Mouse (Mus musculus) limb, embryonic 14.5 days (tissue): Measurements from ENCODE around the gene Rorc. TPM values are rescaled to one million over a fixed set of nuclear protein-coding genes. Genes with fewer than 3 reads are reported as not detected.

Experiments used
- ATAC-seq: fragments of 200-750 bp; cut with Nextera tagmentation; 2 replicates; pipeline ENCODE4 v1.8.0; 2017; ENCODE audit warnings: low read depth, moderate number of reproducible peaks, moderate TSS enrichment; ENCODE audit not compliant: low FRiP score
- DNase-seq: peaks from one replicate; pipeline ENCODE4 v3.0.0-alpha.2; 2015; ENCODE audit warnings: low spot score
- H3K27ac ChIP-seq: fragments of 300-500 bp; sonication (generic); replicated peaks from 2 replicates; pipeline ENCODE4 v1.5.1; 2014; ENCODE audit warnings: low read depth, mild to moderate bottlenecking, low read length, moderate library complexity, mixed read lengths
- H3K27me3 ChIP-seq: fragments of 300-500 bp; sonication (generic); 2 replicates; pipeline ENCODE4 v1.6.1; 2014; ENCODE audit warnings: low read length, mixed read lengths; ENCODE audit not compliant: control insufficient read depth, insufficient read depth
- H3K36me3 ChIP-seq: fragments of 300-500 bp; sonication (generic); 2 replicates; pipeline ENCODE4 v1.6.1; 2014; ENCODE audit warnings: mild to moderate bottlenecking, low read length, moderate library complexity, mixed read lengths; ENCODE audit not compliant: control insufficient read depth, insufficient read depth
- H3K4me1 ChIP-seq: fragments of 300-500 bp; sonication (generic); 2 replicates; pipeline ENCODE4 v1.6.1; 2014; ENCODE audit warnings: antibody characterized with exemption, low read length, mixed read lengths; ENCODE audit not compliant: control insufficient read depth, insufficient read depth
- H3K4me2 ChIP-seq: fragments of 300-500 bp; sonication (generic); replicated peaks from 2 replicates; pipeline ENCODE4 v1.6.1; 2014; ENCODE audit warnings: low read depth, mild to moderate bottlenecking, low read length, moderate library complexity; ENCODE audit not compliant: severe bottlenecking
- H3K4me3 ChIP-seq: fragments of 300-500 bp; sonication (generic); replicated peaks from 2 replicates; pipeline ENCODE4 v1.5.1; 2014; ENCODE audit warnings: low read length
- H3K9ac ChIP-seq: fragments of 300-500 bp; sonication (generic); 2 replicates; pipeline ENCODE4 v1.6.1; 2014; ENCODE audit warnings: mild to moderate bottlenecking, low read depth, low read length, moderate library complexity; ENCODE audit not compliant: severe bottlenecking
- H3K9me3 ChIP-seq: fragments of 300-500 bp; sonication (generic); 2 replicates; pipeline ENCODE4 v1.6.1; 2016; ENCODE audit warnings: low read length; ENCODE audit not compliant: control insufficient read depth
- POLR2A ChIP-seq: fragments of 200-500 bp; IDR thresholded peaks from 2 replicates; pipeline ENCODE4 v1.8.0; 2012; ENCODE audit warnings: inconsistent platforms, mild to moderate bottlenecking, moderate library complexity, borderline replicate concordance; ENCODE audit not compliant: insufficient read depth, insufficient read length; ENCODE audit errors: extremely low read depth
- WGBS: fragments of 180-500 bp; shearing (Covaris S2); extraction: QIAGEN DNeasy Blood & Tissue Kit; methylation state at CpG from one replicate; pipeline ENCODE4 v1.1.7; 2014; 5-methylcytosine and 5-hydroxymethylcytosine counted together
- polyA plus RNA-seq, 2 experiments: library from polyadenylated mRNA; depleted of rRNA in 1 of 2; stranded (reverse) in 1 of 2; unstranded in 1 of 2; fragments of >200 nt; fragmentation: Nextera tagmentation in 1 of 2; extraction: Ambion mirVana in 1 of 2; gene quantifications; 2 replicates each; pipeline versions ENCODE4 v1.2.1 to v1.2.3; 2012 to 2014

The Rorc gene
- polyA plus RNA-seq, 2 experiments, result 2.3 TPM

DNA sequence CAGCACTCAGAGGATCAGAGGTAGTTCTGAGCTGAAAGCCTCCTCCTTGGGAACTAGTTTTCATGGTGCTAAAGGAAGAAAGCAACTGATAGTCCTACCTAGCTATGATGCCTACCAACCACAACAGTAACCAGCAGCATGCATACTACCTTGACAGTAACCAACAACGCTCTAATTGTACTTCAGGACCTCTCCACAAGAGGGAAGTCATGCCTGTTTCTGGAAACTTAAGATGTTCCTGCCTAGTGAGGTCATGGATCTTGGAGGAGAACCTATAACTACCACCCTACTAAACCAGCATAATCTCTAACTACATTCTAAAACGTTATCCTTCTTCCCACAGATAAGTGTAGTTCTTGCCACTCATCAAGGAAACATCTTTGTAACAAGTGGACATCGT, 68.6 kb downstream of the Rorc start:
- WGBS, result 37% methylated on average over 3 of the region's 3 CpGs
- H3K27me3 ChIP-seq, result no peaks in the 10 kb centered on the region
- peaks cover 6% of the 10 kb centered on the region; the same call in 1 of the 2 replicates for H3K4me1 ChIP-seq
- H3K4me2 ChIP-seq, result no peak overlapping the region
- H3K36me3 ChIP-seq, result peaks cover 17% of the 10 kb centered on the region
- no peak for TF ChIP-seq POLR2A
- no peaks in the 10 kb centered on the region for H3K9me3 ChIP-seq
- no peak overlapping the region for H3K4me3 ChIP-seq
- ATAC-seq (no peak), DNase-seq (no peak)
- H3K27ac ChIP-seq, result no peak overlapping the region
- H3K9ac ChIP-seq, result no peak overlapping the region

DNA sequence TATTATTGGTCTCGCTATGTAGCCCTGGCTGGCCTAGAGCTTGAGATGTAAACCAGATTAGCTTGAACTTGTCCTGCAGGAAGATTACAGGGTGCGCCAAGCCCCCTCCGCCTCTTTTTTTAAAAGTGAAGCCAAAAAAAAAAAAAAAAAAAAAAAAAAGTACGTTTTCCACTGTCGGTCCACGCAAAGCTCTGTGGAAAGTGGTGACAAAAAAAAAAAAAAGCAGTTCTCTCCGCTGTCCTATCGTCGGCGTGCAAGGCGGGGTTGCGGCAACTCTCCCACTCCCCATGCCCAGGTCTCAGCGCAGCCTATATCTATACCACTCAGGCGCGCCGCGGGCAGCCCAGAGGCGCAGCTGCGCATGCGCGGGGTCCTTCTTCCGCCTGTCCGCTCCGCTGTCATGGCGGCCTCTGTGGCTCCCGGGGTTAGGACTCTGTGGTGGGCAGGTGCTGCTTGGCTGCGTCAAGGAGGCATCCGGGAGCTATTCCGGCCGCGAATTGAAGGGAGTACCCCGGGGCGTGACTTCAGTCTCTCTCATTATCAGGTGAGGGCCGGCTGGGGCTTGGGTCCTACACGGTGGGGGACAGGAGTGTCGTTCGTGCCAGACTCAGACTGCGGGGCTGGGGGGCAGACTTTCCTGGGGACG, 70.5 kb downstream of the Rorc start, which contains the start of gene Mrpl9:
Gene Mrpl9 (plus strand): TSS at position 368 of the 646 bp plus-strand sequence.
- H3K9me3 ChIP-seq, result no peaks in the 10 kb centered on the region
- H3K4me1 ChIP-seq, result peaks cover 6% of the 10 kb centered on the region; the same call in 1 of the 2 replicates
- WGBS, result under 1% methylated on average over 36 of the region's 39 CpGs
- ATAC-seq (peak; percentile 98), DNase-seq (peak; percentile 97)
- peaks cover 36% of the 10 kb centered on the region for H3K36me3 ChIP-seq
- H3K9ac ChIP-seq, result peak within 1 kb of the TSS; percentile 84
- H3K4me3 ChIP-seq, result peak within 1 kb of the TSS; percentile 92
- peak within 1 kb of the TSS; percentile 70 for H3K4me2 ChIP-seq
- H3K27ac ChIP-seq, result 0 out of 2 replicates have a peak within 1 kb of the TSS, but pooled peaks have one; percentile 15
- peak; percentile 92; the same call in 1 of the 2 replicates for TF ChIP-seq POLR2A
- no peaks in the 10 kb centered on the region for H3K27me3 ChIP-seq

DNA sequence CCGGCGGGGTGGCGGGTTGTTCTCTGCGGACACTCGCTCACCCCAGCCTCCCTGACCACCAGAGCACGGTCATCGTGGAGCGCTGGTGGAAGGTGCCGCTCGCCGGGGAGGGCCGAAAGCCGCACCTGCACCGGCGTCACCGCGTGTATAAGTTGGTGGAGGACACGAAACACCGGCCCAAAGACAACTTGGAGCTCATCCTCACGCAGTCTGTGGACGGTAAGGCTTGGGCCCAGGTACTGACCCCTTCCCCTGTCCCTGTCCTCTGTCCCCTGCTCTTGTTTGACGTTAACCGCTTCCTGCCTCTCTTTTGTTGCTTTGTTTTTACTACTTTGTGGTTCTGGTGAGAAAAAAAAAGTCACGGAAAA, 71.0 kb downstream of the Rorc start, which contains the start of gene Oaz3:
Gene Oaz3 (minus strand): TSS at position 319 of the 368 bp plus-strand sequence.
- WGBS, result under 1% methylated on average over 24 of the region's 24 CpGs
- no peak for TF ChIP-seq POLR2A
- H3K4me3 ChIP-seq, result peak within 1 kb of the TSS; percentile 92
- ATAC-seq (no peak), DNase-seq (no peak)
- H3K27ac ChIP-seq, result 0 out of 2 replicates have a peak within 1 kb of the TSS, but pooled peaks have one; percentile 15
- H3K9me3 ChIP-seq, result no peaks in the 10 kb centered on the region
- H3K36me3 ChIP-seq, result peaks cover 40% of the 10 kb centered on the region
- peak within 1 kb of the TSS; percentile 70 for H3K4me2 ChIP-seq
- H3K27me3 ChIP-seq, result no peaks in the 10 kb centered on the region
- H3K9ac ChIP-seq, result peak within 1 kb of the TSS; percentile 84
- H3K4me1 ChIP-seq, result peaks cover 6% of the 10 kb centered on the region; the same call in 1 of the 2 replicates

Other genes starting within 250 kb of the Rorc start
- gene Gm10696, start 194.6 kb upstream of the Rorc start, polyA plus RNA-seq (2012; rRNA removed), result not detected in 2 replicates
- not detected in 2 replicates for gene Gm10696, start 194.6 kb upstream of the Rorc start, polyA plus RNA-seq (2014; fragmentation: Nextera tagmentation; extraction: Ambion mirVana)
- gene Gm5286, start 176.1 kb upstream of the Rorc start, polyA plus RNA-seq (2012; rRNA removed), result not detected in 2 replicates
- not detected in 2 replicates for gene Gm5286, start 176.1 kb upstream of the Rorc start, polyA plus RNA-seq (2014; fragmentation: Nextera tagmentation; extraction: Ambion mirVana)
- gene Gm4778, start 108.8 kb upstream of the Rorc start, polyA plus RNA-seq (2012; rRNA removed), result not detected in 2 replicates
- gene Gm4778, start 108.8 kb upstream of the Rorc start, polyA plus RNA-seq (2014; fragmentation: Nextera tagmentation; extraction: Ambion mirVana), result not detected in 2 replicates
- 4.5 and 5.6 TPM in 2 replicates for gene Them4, start 62.7 kb upstream of the Rorc start, polyA plus RNA-seq (2012; rRNA removed)
- 11.8 and 13.1 TPM in 2 replicates for gene Them4, start 62.7 kb upstream of the Rorc start, polyA plus RNA-seq (2014; fragmentation: Nextera tagmentation; extraction: Ambion mirVana)
- gene Them5, start 30.7 kb upstream of the Rorc start, polyA plus RNA-seq (2012; rRNA removed), result 10.5 and 17.8 TPM in 2 replicates
- gene Them5, start 30.7 kb upstream of the Rorc start, polyA plus RNA-seq (2014; fragmentation: Nextera tagmentation; extraction: Ambion mirVana), result 49.3 and 73.5 TPM in 2 replicates
- gene C2cd4d, start 10.4 kb upstream of the Rorc start, polyA plus RNA-seq (2012; rRNA removed), result 1.3 and 2.2 TPM in 2 replicates
- 4.4 and 5.0 TPM in 2 replicates for gene C2cd4d, start 10.4 kb upstream of the Rorc start, polyA plus RNA-seq (2014; fragmentation: Nextera tagmentation; extraction: Ambion mirVana)
- 0.06 and 0.08 TPM in 2 replicates for gene Lingo4, start 25.7 kb downstream of the Rorc start, polyA plus RNA-seq (2012; rRNA removed)
- not detected in 2 replicates for gene Lingo4, start 25.7 kb downstream of the Rorc start, polyA plus RNA-seq (2014; fragmentation: Nextera tagmentation; extraction: Ambion mirVana)
- 1.5 and 2.8 TPM in 2 replicates for gene Tdrkh, start 40.5 kb downstream of the Rorc start, polyA plus RNA-seq (2012; rRNA removed)
- 7.4 and 8.3 TPM in 2 replicates for gene Tdrkh, start 40.5 kb downstream of the Rorc start, polyA plus RNA-seq (2014; fragmentation: Nextera tagmentation; extraction: Ambion mirVana)
- 51.7 and 55.9 TPM in 2 replicates for gene Mrpl9, start 70.5 kb downstream of the Rorc start, polyA plus RNA-seq (2012; rRNA removed)
- gene Mrpl9, start 70.5 kb downstream of the Rorc start, polyA plus RNA-seq (2014; fragmentation: Nextera tagmentation; extraction: Ambion mirVana), result 52.8 and 63.4 TPM in 2 replicates
- 0.30 and 0.31 TPM in 2 replicates for gene Oaz3, start 71.1 kb downstream of the Rorc start, polyA plus RNA-seq (2012; rRNA removed)
- gene Oaz3, start 71.1 kb downstream of the Rorc start, polyA plus RNA-seq (2014; fragmentation: Nextera tagmentation; extraction: Ambion mirVana), result 0.26 TPM in 1 of 2 replicates, not detected in the other
- 1.7 and 2.4 TPM in 2 replicates for gene Celf3, start 105.5 kb downstream of the Rorc start, polyA plus RNA-seq (2012; rRNA removed)
- 0.25 and 0.90 TPM in 2 replicates for gene Celf3, start 105.5 kb downstream of the Rorc start, polyA plus RNA-seq (2014; fragmentation: Nextera tagmentation; extraction: Ambion mirVana)
- 1.4 and 2.1 TPM in 2 replicates for gene Riiad1, start 107.5 kb downstream of the Rorc start, polyA plus RNA-seq (2012; rRNA removed)
- 3.6 and 3.8 TPM in 2 replicates for gene Riiad1, start 107.5 kb downstream of the Rorc start, polyA plus RNA-seq (2014; fragmentation: Nextera tagmentation; extraction: Ambion mirVana)
- 22.5 and 24.3 TPM in 2 replicates for gene Snx27, start 209.9 kb downstream of the Rorc start, polyA plus RNA-seq (2012; rRNA removed)
- gene Snx27, start 209.9 kb downstream of the Rorc start, polyA plus RNA-seq (2014; fragmentation: Nextera tagmentation; extraction: Ambion mirVana), result 37.2 and 43.0 TPM in 2 replicates